Mouse (Mus musculus) heart, embryonic 11.5 days (tissue): ENCODE measurements at regions not wholly inside any gene's neighbourhood (a gene's known extent, or its start where the extent isn't known, plus 50 kb on each side); places are given as distances from the start of the nearest gene placed in this dataset.

Experiments
- ATAC-seq: fragments of 200-750 bp; cut with Nextera tagmentation; replicated peaks from 2 replicates; pipeline ENCODE4 v1.8.0; 2017; ENCODE audit warnings: moderate library complexity; ENCODE audit not compliant: insufficient number of reproducible peaks, low FRiP score, low TSS enrichment
- H3K27ac ChIP-seq: fragments of 300-500 bp; sonication (generic); 2 replicates; pipeline ENCODE4 v1.5.1; 2014; ENCODE audit warnings: mild to moderate bottlenecking, low read depth, low read length
- H3K27me3 ChIP-seq: fragments of 300-500 bp; sonication (generic); 2 replicates; pipeline ENCODE4 v1.6.1; 2014; ENCODE audit warnings: mild to moderate bottlenecking, low read length, mixed read lengths; ENCODE audit not compliant: control insufficient read depth, insufficient read depth
- H3K36me3 ChIP-seq: fragments of 300-500 bp; sonication (generic); 2 replicates; pipeline ENCODE4 v1.6.1; 2014; ENCODE audit warnings: mild to moderate bottlenecking, low read length, moderate library complexity, mixed read lengths; ENCODE audit not compliant: control insufficient read depth, insufficient read depth
- H3K4me1 ChIP-seq: fragments of 300-500 bp; sonication (generic); 2 replicates; pipeline ENCODE4 v1.6.1; 2014; ENCODE audit warnings: low read length; ENCODE audit not compliant: control insufficient read depth, insufficient read depth
- H3K4me2 ChIP-seq: fragments of 300-500 bp; sonication (generic); 2 replicates; pipeline ENCODE4 v1.6.1; 2014; ENCODE audit warnings: mild to moderate bottlenecking, moderate library complexity
- H3K4me3 ChIP-seq: fragments of 300-500 bp; sonication (generic); 2 replicates; pipeline ENCODE4 v1.5.1; 2014; ENCODE audit warnings: low read depth, low read length
- H3K9ac ChIP-seq: fragments of 300-500 bp; sonication (generic); 2 replicates; pipeline ENCODE4 v1.6.1; 2014; ENCODE audit warnings: mild to moderate bottlenecking, low read depth, low read length, moderate library complexity
- H3K9me3 ChIP-seq: fragments of 300-500 bp; sonication (generic); replicated peaks from 2 replicates; pipeline ENCODE4 v1.6.1; 2016; ENCODE audit warnings: low read length; ENCODE audit not compliant: control insufficient read depth
- WGBS: fragments of 180-500 bp; shearing (Covaris S2); extraction: QIAGEN DNeasy Blood & Tissue Kit; methylation state at CpG from one replicate; pipeline ENCODE4 v1.1.7; 2014; ENCODE audit not compliant: insufficient replicate concordance; 5-methylcytosine and 5-hydroxymethylcytosine counted together

- Histone ChIP-seq H3K27ac (no peak overlapping the region), H3K9ac (no peak overlapping the region), H3K4me3 (no peak overlapping the region), H3K9me3 (no peaks in the 10 kb centered on the region), H3K27me3 (no peaks in the 10 kb centered on the region), H3K4me1 (peaks cover 3% of the 10 kb centered on the region; the same call in 1 of the 2 replicates), H3K4me2 (no peak overlapping the region), H3K36me3 (no peaks in the 10 kb centered on the region)
- no peak for ATAC-seq
- 48% methylated on average over 3 of the region's 3 CpGs for WGBS
Observed at GRCm38 (mm10) chr8:8051186-8051585, 609.9 kb downstream of the Efnb2 start.

DNA sequence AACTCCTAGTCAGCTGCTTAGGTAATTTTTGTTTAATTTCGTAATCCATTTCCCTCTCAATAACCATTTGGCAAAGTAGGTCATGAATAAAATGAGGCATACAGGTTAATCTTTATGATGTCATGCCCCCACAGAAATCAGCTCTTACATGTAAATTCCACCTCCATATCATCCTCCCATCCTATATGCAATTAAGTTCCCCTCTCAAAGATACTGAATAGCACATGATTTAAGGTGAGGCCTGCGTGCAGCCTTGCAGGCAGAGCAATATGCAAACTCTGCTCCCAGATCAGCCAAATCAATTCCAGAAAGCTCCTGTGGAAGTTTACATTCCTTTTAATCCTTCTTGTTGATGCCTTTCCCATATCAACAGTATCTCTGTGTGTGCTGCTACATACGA is 610.3 kb downstream of the Efnb2 start:
- H3K27me3 ChIP-seq = no peaks in the 10 kb centered on the region
- H3K4me2 ChIP-seq = no peak overlapping the region
- no peak for ATAC-seq
- peaks cover 3% of the 10 kb centered on the region; the same call in 1 of the 2 replicates for H3K4me1 ChIP-seq
- no peak overlapping the region for H3K4me3 ChIP-seq
- H3K9me3 ChIP-seq = no peaks in the 10 kb centered on the region
- no peak overlapping the region for H3K27ac ChIP-seq
- no peaks in the 10 kb centered on the region for H3K36me3 ChIP-seq
- H3K9ac ChIP-seq = no peak overlapping the region
- 67% methylated on average over 3 of the region's 3 CpGs for WGBS

GRCm38 (mm10) chr8:8044926-8045325 is 616.1 kb downstream of the Efnb2 start:
- ATAC-seq = no peak
- H3K4me3 ChIP-seq = no peak overlapping the region
- WGBS = 63% methylated on average over 1 of the region's 1 CpGs
- no peaks in the 10 kb centered on the region for H3K27me3 ChIP-seq
- no peak overlapping the region for H3K9ac ChIP-seq
- no peak overlapping the region for H3K27ac ChIP-seq
- H3K36me3 ChIP-seq = no peaks in the 10 kb centered on the region
- no peaks in the 10 kb centered on the region for H3K9me3 ChIP-seq
- no peaks in the 10 kb centered on the region for H3K4me1 ChIP-seq
- H3K4me2 ChIP-seq = no peak overlapping the region

DNA sequence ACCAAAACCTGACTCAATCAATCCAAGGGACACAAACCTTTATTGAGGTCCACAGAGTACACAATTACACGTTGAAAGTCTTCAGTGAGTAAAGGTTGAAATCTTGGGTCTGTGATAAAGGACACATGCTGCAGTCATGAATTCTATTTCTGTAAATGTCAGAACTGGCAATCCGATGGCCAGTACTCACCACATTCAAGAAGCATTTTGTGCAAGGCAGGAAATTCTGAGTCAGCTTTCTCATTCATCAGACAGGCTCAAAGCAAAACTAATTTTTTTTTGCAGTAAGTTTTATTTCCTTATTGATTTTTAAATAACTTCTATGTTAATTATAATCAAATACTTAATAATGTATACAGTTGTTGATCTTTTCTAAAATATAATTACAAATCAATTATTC is 616.7 kb downstream of the Efnb2 start:
- Histone ChIP-seq H3K4me3 (no peak overlapping the region), H3K27ac (no peak overlapping the region), H3K9me3 (no peaks in the 10 kb centered on the region), H3K9ac (no peak overlapping the region), H3K4me1 (no peaks in the 10 kb centered on the region), H3K4me2 (no peak overlapping the region), H3K27me3 (no peaks in the 10 kb centered on the region), H3K36me3 (no peaks in the 10 kb centered on the region)
- no peak for ATAC-seq
- 56% methylated on average over 2 of the region's 2 CpGs for WGBS

DNA sequence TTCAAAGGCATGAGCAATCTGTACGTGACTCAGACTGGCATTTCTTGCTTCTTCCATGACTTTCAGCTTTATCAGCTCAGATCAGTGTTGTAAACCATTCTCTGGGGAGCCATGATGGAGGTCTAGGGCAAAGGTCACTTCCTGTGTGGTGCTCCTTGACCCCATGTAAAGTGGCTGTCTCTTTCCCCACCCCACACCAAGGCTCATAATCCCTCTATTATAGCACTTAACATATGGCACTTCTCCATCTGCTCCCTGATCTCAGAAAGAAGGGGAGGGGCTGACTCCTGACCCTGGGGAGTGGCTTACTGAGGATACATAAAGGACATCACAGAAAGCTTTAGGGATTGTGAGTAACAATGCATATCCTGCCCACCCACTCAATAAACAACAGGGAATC is 623.1 kb downstream of the Efnb2 start:
- WGBS = 57% methylated on average over 1 of the region's 1 CpGs
- Histone ChIP-seq H3K27me3 (no peaks in the 10 kb centered on the region), H3K9me3 (no peaks in the 10 kb centered on the region), H3K27ac (no peak overlapping the region), H3K4me3 (no peak overlapping the region), H3K4me1 (no peaks in the 10 kb centered on the region), H3K4me2 (no peak overlapping the region), H3K36me3 (no peaks in the 10 kb centered on the region), H3K9ac (no peak overlapping the region)
- ATAC-seq = no peak

DNA sequence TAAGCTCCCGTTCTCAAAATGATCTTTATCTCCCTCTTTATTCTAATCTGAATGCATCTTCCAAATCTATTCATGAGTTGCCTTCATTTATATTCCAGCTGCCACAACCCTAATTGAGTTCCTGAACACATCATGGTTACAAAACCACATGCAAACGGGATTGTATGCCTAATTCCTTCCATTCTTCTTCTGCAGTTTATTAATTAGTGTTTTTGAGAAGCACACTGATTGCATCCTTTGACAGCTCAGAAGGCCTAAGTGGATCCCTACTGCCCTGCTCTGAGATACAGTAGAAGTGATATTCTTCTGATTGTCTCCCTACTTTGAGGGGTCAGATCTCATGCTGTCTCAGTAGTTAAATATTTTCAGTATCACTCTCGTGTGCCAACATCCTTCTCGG is 649.9 kb downstream of the Efnb2 start:
- Histone ChIP-seq H3K4me1 (no peaks in the 10 kb centered on the region), H3K36me3 (no peaks in the 10 kb centered on the region), H3K9me3 (no peaks in the 10 kb centered on the region), H3K9ac (no peak overlapping the region), H3K27ac (no peak overlapping the region), H3K27me3 (no peaks in the 10 kb centered on the region), H3K4me3 (no peak overlapping the region), H3K4me2 (no peak overlapping the region)
- no peak for ATAC-seq
- 78% methylated on average over 4 of the region's 4 CpGs for WGBS

DNA sequence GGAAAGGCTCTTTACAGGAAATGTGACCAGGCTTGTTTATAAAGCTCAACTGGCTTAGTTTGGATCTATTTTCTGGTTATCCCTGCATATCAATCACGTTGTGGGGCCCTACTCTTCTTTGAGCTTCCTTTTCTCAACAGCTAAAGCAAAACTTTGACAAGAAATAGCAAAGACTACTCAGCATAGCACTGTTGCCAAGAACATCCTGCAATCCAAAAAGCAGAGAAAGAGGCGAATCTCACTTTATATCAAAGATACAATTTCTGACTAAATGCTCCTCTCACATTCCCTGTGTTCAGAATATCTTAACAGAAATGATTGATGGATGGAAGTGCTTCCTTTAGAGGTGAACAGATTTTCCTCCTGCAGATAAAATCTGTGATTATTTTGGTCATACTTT is 666.1 kb downstream of the Efnb2 start:
- no peaks in the 10 kb centered on the region for H3K36me3 ChIP-seq
- H3K27ac ChIP-seq = no peak overlapping the region
- H3K4me3 ChIP-seq = no peak overlapping the region
- H3K9me3 ChIP-seq = no peaks in the 10 kb centered on the region
- no peak for ATAC-seq
- no peak overlapping the region for H3K9ac ChIP-seq
- no peaks in the 10 kb centered on the region for H3K4me1 ChIP-seq
- H3K27me3 ChIP-seq = no peaks in the 10 kb centered on the region
- no peak overlapping the region for H3K4me2 ChIP-seq
- WGBS = 47% methylated on average over 2 of the region's 2 CpGs

DNA sequence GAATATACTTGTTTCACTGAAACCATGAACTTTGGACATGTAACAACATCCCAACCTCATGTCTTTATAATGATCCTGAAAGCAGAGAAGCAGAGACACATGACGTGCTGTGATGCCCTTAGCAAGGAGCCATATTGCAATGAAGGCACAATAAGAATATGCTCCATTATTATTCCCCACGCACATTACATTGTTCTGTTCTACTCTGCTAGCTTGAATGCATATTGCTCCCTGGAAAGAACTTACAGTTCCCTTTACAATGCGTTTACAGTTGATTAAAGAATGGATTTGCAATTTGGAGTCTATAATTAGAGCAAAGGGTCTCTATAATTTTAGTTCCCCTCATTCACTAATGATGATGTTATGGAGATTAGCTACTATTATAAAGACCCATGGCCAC is 672.2 kb downstream of the Efnb2 start:
- H3K4me3 ChIP-seq = no peak overlapping the region
- WGBS = 85% methylated on average over 3 of the region's 3 CpGs
- no peaks in the 10 kb centered on the region for H3K9me3 ChIP-seq
- no peak overlapping the region for H3K4me2 ChIP-seq
- no peak overlapping the region for H3K9ac ChIP-seq
- no peak overlapping the region for H3K27ac ChIP-seq
- ATAC-seq = no peak
- no peaks in the 10 kb centered on the region for H3K36me3 ChIP-seq
- no peaks in the 10 kb centered on the region for H3K4me1 ChIP-seq
- H3K27me3 ChIP-seq = no peaks in the 10 kb centered on the region

DNA sequence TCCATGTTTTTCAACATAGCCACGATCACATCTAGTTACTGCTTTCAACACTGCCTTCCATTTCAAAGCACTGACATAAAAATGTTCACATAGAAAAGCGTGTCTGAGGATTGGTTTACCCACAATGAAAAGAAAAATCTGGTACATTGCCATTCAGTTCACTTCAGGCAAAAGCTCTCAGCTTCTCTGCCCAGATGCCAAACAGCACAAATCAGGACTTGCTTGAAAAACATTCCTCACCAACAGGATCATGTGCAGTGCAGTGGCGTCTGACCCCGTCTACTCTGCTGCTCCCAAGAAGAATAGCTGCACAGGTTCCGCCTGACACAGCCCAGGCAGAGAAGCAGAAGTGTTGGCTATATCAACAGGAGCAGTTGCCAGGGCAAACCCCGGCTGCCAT is 684.0 kb downstream of the Efnb2 start:
- Histone ChIP-seq H3K27me3 (no peaks in the 10 kb centered on the region), H3K9me3 (no peaks in the 10 kb centered on the region), H3K4me2 (no peak overlapping the region), H3K36me3 (no peaks in the 10 kb centered on the region), H3K9ac (no peak overlapping the region), H3K4me1 (no peaks in the 10 kb centered on the region), H3K27ac (no peak overlapping the region), H3K4me3 (no peak overlapping the region)
- WGBS = 55% methylated on average over 6 of the region's 6 CpGs
- no peak for ATAC-seq
